Comparison of ENCODE assay signal across 8 mouse cellular contexts in the genomic region with DNA sequence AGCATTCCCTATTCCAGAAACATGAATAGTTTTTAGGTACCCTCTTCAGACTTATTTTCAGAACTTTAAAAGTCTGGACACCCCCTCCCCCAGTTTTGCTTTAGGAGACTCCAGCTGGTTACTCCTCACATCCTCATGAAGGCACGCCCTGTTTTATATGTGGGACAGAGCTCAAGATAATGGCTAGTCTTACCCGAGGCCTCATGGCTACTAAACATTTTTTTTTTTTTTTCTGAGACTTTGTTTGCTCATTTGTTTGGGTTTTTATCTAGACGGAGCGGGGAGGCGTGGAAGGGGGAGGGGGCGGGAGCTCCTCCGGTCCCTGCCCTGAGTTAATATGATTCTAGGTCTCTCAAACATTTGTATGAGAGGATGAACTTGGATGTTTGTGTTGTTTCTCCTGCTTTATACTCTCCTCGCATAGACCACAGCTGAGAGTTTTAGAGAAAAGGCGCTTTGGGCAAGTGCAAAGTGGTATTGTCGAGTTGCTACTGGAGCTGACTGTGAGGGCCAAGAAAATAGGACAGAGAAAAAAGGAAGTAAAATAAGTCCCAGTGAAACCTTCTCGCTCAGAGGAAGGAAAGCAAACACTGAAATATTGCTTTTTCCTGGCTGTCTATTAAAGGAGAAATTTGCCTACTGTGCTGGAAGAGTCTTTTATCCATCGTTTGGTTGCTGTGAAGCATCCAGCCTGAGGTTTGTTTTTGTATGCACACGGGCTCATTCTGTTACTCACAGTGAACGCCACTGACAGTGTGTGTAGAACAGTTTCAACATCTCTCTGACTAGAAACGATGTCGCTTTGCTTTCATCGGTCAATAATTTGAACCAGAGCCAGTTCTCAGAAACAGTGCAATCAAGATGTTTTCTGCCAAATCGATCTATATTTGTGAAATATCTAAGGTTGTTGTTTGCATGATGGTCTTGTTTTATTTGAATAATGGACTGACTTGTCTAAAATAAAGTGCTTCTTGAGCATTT. TPM values are rescaled to one million over a fixed set of nuclear protein-coding genes. Genes with fewer than 3 reads are reported as not detected.
A peak's percentile ranks its signal among the peaks of the same experiment; 100 is the strongest.
DNase-seq lines count a peak whose midpoint lies in the region; ATAC-seq and TF ChIP-seq lines count a peak whose summit lies in the region.

No protein-coding gene starts in this region.

- H3K4me1 ChIP-seq in embryonic facial prominence, embryonic 14.5 days (ENCODE audit: control insufficient read depth, insufficient read depth, low read length) = peaks cover 6% of the 10 kb centered on the region
- peaks cover 16% of the 10 kb centered on the region; the same call in 1 of the 2 replicates for H3K4me1 ChIP-seq in embryonic facial prominence, embryonic 10.5 days
- peaks cover 12% of the 10 kb centered on the region; the same call in 1 of the 2 replicates for H3K4me1 ChIP-seq in lung, embryonic 15.5 days
- H3K4me1 ChIP-seq in intestine, postnatal 0 days (replicated peaks; ENCODE audit: control insufficient read depth, insufficient read depth, low read length) = no peaks in the 10 kb centered on the region
- no peaks in the 10 kb centered on the region for H3K4me1 ChIP-seq in stomach, embryonic 14.5 days (ENCODE audit: control insufficient read depth, insufficient read depth, low read length)

- no peak overlapping the region for H3K4me3 ChIP-seq in embryonic facial prominence, embryonic 14.5 days (ENCODE audit: low read depth, low read length)
- no peak overlapping the region for H3K4me3 ChIP-seq in embryonic facial prominence, embryonic 10.5 days
- no peak overlapping the region for H3K4me3 ChIP-seq in lung, embryonic 15.5 days
- H3K4me3 ChIP-seq in intestine, postnatal 0 days (ENCODE audit: low read depth, low read length) = no peak overlapping the region
- no peak overlapping the region for H3K4me3 ChIP-seq in stomach, embryonic 14.5 days (ENCODE audit: low read depth, low read length)

- no peak for DNase-seq in embryonic facial prominence, embryonic 14.5 days (ENCODE audit: low spot score)
- DNase-seq in embryonic facial prominence, embryonic 10.5 days (ENCODE audit: low spot score) = no peak
- DNase-seq in lung, postnatal 4 days = no peak
- DNase-seq in thymus, postnatal 0 days (ENCODE audit: low spot score) = no peak

- H3K36me3 ChIP-seq in embryonic facial prominence, embryonic 14.5 days (ENCODE audit: control insufficient read depth, insufficient read depth, low read length) = no peaks in the 10 kb centered on the region
- no peaks in the 10 kb centered on the region for H3K36me3 ChIP-seq in embryonic facial prominence, embryonic 10.5 days (replicated peaks)
- H3K36me3 ChIP-seq in lung, embryonic 15.5 days = no peaks in the 10 kb centered on the region
- no peaks in the 10 kb centered on the region for H3K36me3 ChIP-seq in intestine, postnatal 0 days (ENCODE audit: control insufficient read depth, insufficient read depth)
- H3K36me3 ChIP-seq in stomach, embryonic 14.5 days (ENCODE audit: control insufficient read depth, insufficient read depth, low read length) = no peaks in the 10 kb centered on the region

- TF ChIP-seq CTCF in intestine, postnatal 0 days (IDR thresholded peaks at IDR 0.05; ENCODE audit: low read depth) = no peak

- no peak overlapping the region for H3K9ac ChIP-seq in embryonic facial prominence, embryonic 14.5 days (ENCODE audit: low read depth, low read length)
- no peak overlapping the region for H3K9ac ChIP-seq in lung, embryonic 15.5 days
- H3K9ac ChIP-seq in intestine, postnatal 0 days (ENCODE audit: low read depth, low read length) = no peak overlapping the region
- H3K9ac ChIP-seq in stomach, embryonic 14.5 days (replicated peaks; ENCODE audit: low read depth, low read length) = no peak overlapping the region

- no peaks in the 10 kb centered on the region for H3K27me3 ChIP-seq in embryonic facial prominence, embryonic 14.5 days (replicated peaks; ENCODE audit: control insufficient read depth, insufficient read depth, low read length)
- no peaks in the 10 kb centered on the region for H3K27me3 ChIP-seq in embryonic facial prominence, embryonic 10.5 days (replicated peaks; ENCODE audit: low read depth, poor library complexity, severe bottlenecking)
- H3K27me3 ChIP-seq in lung, embryonic 15.5 days = no peaks in the 10 kb centered on the region
- no peaks in the 10 kb centered on the region for H3K27me3 ChIP-seq in intestine, postnatal 0 days (replicated peaks; ENCODE audit: control insufficient read depth, insufficient read depth, low read length)
- H3K27me3 ChIP-seq in stomach, embryonic 14.5 days (ENCODE audit: control insufficient read depth, insufficient read depth, low read length) = no peaks in the 10 kb centered on the region

- no peak overlapping the region for H3K27ac ChIP-seq in embryonic facial prominence, embryonic 14.5 days (replicated peaks; ENCODE audit: low read depth, low read length)
- H3K27ac ChIP-seq in embryonic facial prominence, embryonic 10.5 days (replicated peaks) = no peak overlapping the region
- H3K27ac ChIP-seq in lung, embryonic 15.5 days = no peak overlapping the region
- H3K27ac ChIP-seq in intestine, postnatal 0 days (ENCODE audit: low read depth, low read length) = no peak overlapping the region
- H3K27ac ChIP-seq in stomach, embryonic 14.5 days (ENCODE audit: low read length) = no peak overlapping the region

- no peak for ATAC-seq in embryonic facial prominence, embryonic 14.5 days (ENCODE audit: low read depth)
- peak; percentile 59; the same call in 1 of the 2 replicates for ATAC-seq in lung, embryonic 15.5 days (ENCODE audit: borderline replicate concordance, extremely low read depth, low FRiP score, low TSS enrichment)
- ATAC-seq in intestine, postnatal 0 days = no peak
- no peak for ATAC-seq in stomach, embryonic 14.5 days (ENCODE audit: insufficient number of reproducible peaks, insufficient read depth, low FRiP score, low read depth)
- ATAC-seq in monocyte, adult 5-6 weeks (replicated peaks; ENCODE audit: insufficient number of reproducible peaks, low FRiP score, low TSS enrichment, poor library complexity, severe bottlenecking) = no peak

- peak overlapping the region; percentile 15; the same call in 1 of the 2 replicates for H3K4me2 ChIP-seq in embryonic facial prominence, embryonic 14.5 days (ENCODE audit: low read depth, low read length)
- peak overlapping the region; percentile 44 for H3K4me2 ChIP-seq in lung, embryonic 15.5 days
- peak overlapping the region; percentile 43 for H3K4me2 ChIP-seq in intestine, postnatal 0 days (replicated peaks; ENCODE audit: low read depth)
- H3K4me2 ChIP-seq in stomach, embryonic 14.5 days (replicated peaks; ENCODE audit: low read depth, low read length) = peak overlapping the region; percentile 6; the same call in 1 of the 2 replicates

- WGBS in embryonic facial prominence, embryonic 14.5 days = 48% methylated on average over 18 of the region's 18 CpGs
- WGBS in embryonic facial prominence, embryonic 10.5 days = 51% methylated on average over 18 of the region's 18 CpGs
- WGBS in lung, embryonic 15.5 days = 30% methylated on average over 18 of the region's 18 CpGs
- WGBS in intestine, postnatal 0 days = 32% methylated on average over 18 of the region's 18 CpGs
- WGBS in stomach, embryonic 14.5 days = 39% methylated on average over 18 of the region's 18 CpGs

- no peaks in the 10 kb centered on the region for H3K9me3 ChIP-seq in embryonic facial prominence, embryonic 14.5 days (ENCODE audit: control insufficient read depth, low read length)
- no peaks in the 10 kb centered on the region for H3K9me3 ChIP-seq in embryonic facial prominence, embryonic 10.5 days
- H3K9me3 ChIP-seq in lung, embryonic 15.5 days = no peaks in the 10 kb centered on the region
- H3K9me3 ChIP-seq in intestine, postnatal 0 days (ENCODE audit: control insufficient read depth) = no peaks in the 10 kb centered on the region
- H3K9me3 ChIP-seq in stomach, embryonic 14.5 days (ENCODE audit: control insufficient read depth, low read depth, low read length) = no peaks in the 10 kb centered on the region

RNA-seq across cellular contexts. Expression of gene Arhgap5, which starts 29.5 kb away (rescaled TPM):
- 54.6 and 57.0 TPM in 2 replicates for polyA plus RNA-seq in embryonic facial prominence, embryonic 14.5 days (2014; fragmentation: Nextera tagmentation; extraction: Ambion mirVana)
- 43.2 TPM in 2 replicates for polyA plus RNA-seq in embryonic facial prominence, embryonic 10.5 days (2016; fragmentation: Nextera tagmentation; extraction: Ambion mirVana)
- 42.3 and 46.8 TPM in 2 replicates for polyA plus RNA-seq in lung, embryonic 15.5 days (2015; fragmentation: Nextera tagmentation; extraction: Ambion mirVana)
- polyA plus RNA-seq in intestine, postnatal 0 days (2015; fragmentation: Nextera tagmentation; extraction: Ambion mirVana) = 25.1 and 25.6 TPM in 2 replicates
- polyA plus RNA-seq in stomach, embryonic 14.5 days (2014; fragmentation: Nextera tagmentation; extraction: Ambion mirVana) = 58.0 and 62.8 TPM in 2 replicates
- 12.9 and 14.6 TPM in 2 replicates for polyA plus RNA-seq in thymus, postnatal 0 days (2015; fragmentation: Nextera tagmentation; extraction: Ambion mirVana)
- total RNA-seq in monocyte, adult 5-6 weeks (2017) = 9.7 to 20.8 TPM (median 11.9 TPM) in 3 replicates
